Mouse (Mus musculus) cortical plate, adult 2 months (tissue): ENCODE results near the gene Ippk. TPM values are rescaled to one million over a fixed set of nuclear protein-coding genes. Genes with fewer than 3 reads are reported as not detected.

Source experiments
- H3K27ac ChIP-seq: fragments of 200-500 bp; 2 replicates; pipeline ENCODE4 v1.5.1; 2012; ENCODE audit warnings: low read length, control low read depth, inconsistent platforms; ENCODE audit not compliant: insufficient read depth
- H3K4me1 ChIP-seq: fragments of 200-500 bp; 2 replicates; pipeline ENCODE4 v1.6.1; 2011; ENCODE audit warnings: low read length; ENCODE audit not compliant: control insufficient read depth, insufficient read depth
- H3K4me3 ChIP-seq: fragments of 200-500 bp; 2 replicates; pipeline ENCODE4 v1.5.1; 2011; ENCODE audit warnings: mild to moderate bottlenecking, low read length, control low read depth; ENCODE audit not compliant: insufficient read depth
- CTCF ChIP-seq: fragments of 200-500 bp; IDR thresholded peaks from 2 replicates; pipeline ENCODE4 v1.5.1; 2011; ENCODE audit warnings: mild to moderate bottlenecking, control low read depth, low read length; ENCODE audit not compliant: insufficient read depth; ENCODE audit errors: extremely low read depth
- POLR2A ChIP-seq: fragments of 200-500 bp; IDR thresholded peaks from 2 replicates; pipeline ENCODE4 v1.6.1; 2011; ENCODE audit warnings: mild to moderate bottlenecking, low read length, control low read depth; ENCODE audit not compliant: insufficient read depth; ENCODE audit errors: extremely low read depth
- polyA plus RNA-seq: library from polyadenylated mRNA; depleted of rRNA; stranded (reverse); fragments of >200 nt; gene quantifications from 2 replicates; pipeline ENCODE4 v1.2.3, GENCODE M21; 2012

Ippk gene
- polyA plus RNA-seq, 1 experiment: 11.2 TPM

- no peak for TF ChIP-seq POLR2A
- no peak for TF ChIP-seq CTCF
- Histone ChIP-seq H3K27ac (peak overlapping the region; percentile 12; the same call in 1 of the 2 replicates), H3K4me3 (no peak overlapping the region), H3K4me1 (peaks cover 14% of the 10 kb centered on the region)
Observed at GRCm38 (mm10) chr13:49426736-49427135, 5.7 kb downstream of the Ippk start.

GRCm38 (mm10) chr13:49428042-49428675, 7.1 kb downstream of the Ippk start:
- TF ChIP-seq POLR2A: no peak
- TF ChIP-seq CTCF: no peak
- H3K27ac ChIP-seq: no peak overlapping the region

GRCm38 (mm10) chr13:49430529-49430928, 9.5 kb downstream of the Ippk start:
- Histone ChIP-seq H3K4me1 (peaks cover 9% of the 10 kb centered on the region; the same call in 1 of the 2 replicates), H3K4me3 (no peak overlapping the region), H3K27ac (no peak overlapping the region)
- no peak for TF ChIP-seq POLR2A
- no peak for TF ChIP-seq CTCF

More at GRCm38 (mm10) chr13:49428042-49428675, 7.1 kb downstream of the Ippk start:
- H3K4me3 ChIP-seq: no peak overlapping the region
- H3K4me1 ChIP-seq: peaks cover 6% of the 10 kb centered on the region; the same call in 1 of the 2 replicates

GRCm38 (mm10) chr13:49433268-49434029, 12.4 kb downstream of the Ippk start:
- no peak for TF ChIP-seq POLR2A
- TF ChIP-seq CTCF: no peak
- Histone ChIP-seq H3K4me1 (peaks cover 7% of the 10 kb centered on the region; the same call in 1 of the 2 replicates), H3K27ac (no peak overlapping the region), H3K4me3 (no peak overlapping the region)

GRCm38 (mm10) chr13:49435745-49436144, 14.7 kb downstream of the Ippk start:
- peaks cover 6% of the 10 kb centered on the region; the same call in 1 of the 2 replicates for H3K4me1 ChIP-seq
- no peak overlapping the region for H3K4me3 ChIP-seq
- TF ChIP-seq CTCF (no peak), POLR2A (no peak)
- peak overlapping the region; percentile 41; the same call in 1 of the 2 replicates for H3K27ac ChIP-seq

GRCm38 (mm10) chr13:49436170-49436569, 15.1 kb downstream of the Ippk start:
- Histone ChIP-seq H3K4me3 (no peak overlapping the region), H3K4me1 (peaks cover 6% of the 10 kb centered on the region; the same call in 1 of the 2 replicates), H3K27ac (peak overlapping the region; percentile 41; the same call in 1 of the 2 replicates)
- TF ChIP-seq POLR2A (no peak), CTCF (no peak)

GRCm38 (mm10) chr13:49444451-49444850, 23.4 kb downstream of the Ippk start:
- TF ChIP-seq POLR2A: no peak
- TF ChIP-seq CTCF: no peak
- no peaks in the 10 kb centered on the region; the same call in 1 of the 2 replicates for H3K4me1 ChIP-seq

GRCm38 (mm10) chr13:49449318-49449749, 28.3 kb downstream of the Ippk start:
- no peak overlapping the region for H3K4me3 ChIP-seq
- no peak overlapping the region for H3K27ac ChIP-seq
- H3K4me1 ChIP-seq: no peaks in the 10 kb centered on the region
- TF ChIP-seq CTCF (peak; percentile 98), POLR2A (no peak)

More at GRCm38 (mm10) chr13:49444451-49444850, 23.4 kb downstream of the Ippk start:
- Histone ChIP-seq H3K27ac (peak overlapping the region; percentile 38; the same call in 1 of the 2 replicates), H3K4me3 (no peak overlapping the region)

GRCm38 (mm10) chr13:49460276-49460675, 39.2 kb downstream of the Ippk start:
- no peak for TF ChIP-seq POLR2A
- Histone ChIP-seq H3K4me3 (no peak overlapping the region), H3K4me1 (peaks cover 7% of the 10 kb centered on the region; the same call in 1 of the 2 replicates), H3K27ac (0 out of 2 replicates have a peak overlapping the region, but pooled peaks have one; percentile 29)
